12 mouse cellular contexts compared by ENCODE assay signal in genomic region chr3:34653977-34654500, GRCm38 (mm10). TPM values are rescaled to one million over a fixed set of nuclear protein-coding genes. Genes with fewer than 3 reads are reported as not detected.
DNase-seq lines count a peak whose midpoint lies in the region; ATAC-seq and TF ChIP-seq lines count a peak whose summit lies in the region.
"Had no signal": no experiment of that assay in that cellular context is flagged by ENCODE, and none has a peak within 500 bp of the region (broad histone marks: within the 10 kb centered on the region; RNA-seq: fewer than 3 reads in every experiment).

No protein-coding gene starts in this region.

- H3K9ac ChIP-seq in lung, embryonic 14.5 days = peak overlapping the region; percentile 29; the same call in 1 of the 2 replicates
- peak overlapping the region; percentile 33 for H3K9ac ChIP-seq in forebrain, embryonic 16.5 days (replicated peaks; ENCODE audit: low read depth, low read length)
- peak overlapping the region; percentile 63 for H3K9ac ChIP-seq in midbrain, embryonic 16.5 days (ENCODE audit: low read depth, low read length)
- H3K9ac ChIP-seq: limb, embryonic 15.5 days had no signal

- no peak overlapping the region for H3K27ac ChIP-seq in lung, embryonic 14.5 days (ENCODE audit: low read depth)
- H3K27ac ChIP-seq in forebrain, embryonic 16.5 days (ENCODE audit: low read length) = peak overlapping the region; percentile 83
- H3K27ac ChIP-seq in midbrain, embryonic 16.5 days (ENCODE audit: low read length) = peak overlapping the region; percentile 80
- H3K27ac ChIP-seq: limb, embryonic 15.5 days had no signal

- no peaks in the 10 kb centered on the region for H3K9me3 ChIP-seq in lung, embryonic 14.5 days (ENCODE audit: low read depth, low read length)
- H3K9me3 ChIP-seq in forebrain, embryonic 16.5 days (ENCODE audit: control insufficient read depth, low read length) = no peaks in the 10 kb centered on the region
- no peaks in the 10 kb centered on the region for H3K9me3 ChIP-seq in midbrain, embryonic 16.5 days (replicated peaks; ENCODE audit: control insufficient read depth, low read length, poor library complexity, severe bottlenecking)
- H3K9me3 ChIP-seq: limb, embryonic 15.5 days had no signal

- no peaks in the 10 kb centered on the region for H3K36me3 ChIP-seq in lung, embryonic 14.5 days (ENCODE audit: insufficient read depth)
- no peaks in the 10 kb centered on the region for H3K36me3 ChIP-seq in forebrain, embryonic 16.5 days (ENCODE audit: control insufficient read depth, insufficient read depth)
- no peaks in the 10 kb centered on the region for H3K36me3 ChIP-seq in midbrain, embryonic 16.5 days (ENCODE audit: control insufficient read depth, insufficient read depth, low read length)
- H3K36me3 ChIP-seq: limb, embryonic 15.5 days had no signal

- ATAC-seq in lung, embryonic 14.5 days (ENCODE audit: insufficient read depth) = no peak
- no peak for ATAC-seq in forebrain, embryonic 16.5 days
- ATAC-seq in midbrain, embryonic 16.5 days = no peak
- ATAC-seq in erythroblast, adult 5-6 weeks (replicated peaks; ENCODE audit: low FRiP score, poor library complexity, severe bottlenecking) = no peak
- ATAC-seq in inflammation-experienced regulatory T-cells, adult 6 months = no peak

- TF ChIP-seq CTCF in lung, embryonic 14.5 days (IDR thresholded peaks at IDR 0.05; ENCODE audit: low read depth) = no peak

- DNase-seq in lung, embryonic 14.5 days = no peak
- DNase-seq in lung, postnatal 10 days = no peak
- DNase-seq in ovary, postnatal 36 days (ENCODE audit: low spot score) = no peak
- DNase-seq in kidney, postnatal 4 days = no peak
- DNase-seq: cerebellum, adult 11-12 months; heart, postnatal 14 days had no signal

- peak overlapping the region; percentile 26 for H3K4me3 ChIP-seq in lung, embryonic 14.5 days (ENCODE audit: low read depth, low read length)
- peak overlapping the region; percentile 50 for H3K4me3 ChIP-seq in forebrain, embryonic 16.5 days (replicated peaks; ENCODE audit: low read length)
- peak overlapping the region; percentile 41 for H3K4me3 ChIP-seq in midbrain, embryonic 16.5 days (ENCODE audit: low read depth, low read length)
- H3K4me3 ChIP-seq: limb, embryonic 15.5 days had no signal

- H3K27me3 ChIP-seq in lung, embryonic 14.5 days (ENCODE audit: insufficient read depth, low read length) = peaks cover 95% of the 10 kb centered on the region
- H3K27me3 ChIP-seq in forebrain, embryonic 16.5 days (replicated peaks; ENCODE audit: control insufficient read depth, insufficient read depth, low read length) = no peaks in the 10 kb centered on the region; the same call in 1 of the 2 replicates
- H3K27me3 ChIP-seq in midbrain, embryonic 16.5 days (ENCODE audit: control insufficient read depth, insufficient read depth, low read depth, low read length) = peaks cover 7% of the 10 kb centered on the region

- WGBS in lung, embryonic 14.5 days = 3% methylated on average over 9 of the region's 9 CpGs
- 2% methylated on average over 9 of the region's 9 CpGs for WGBS in forebrain, embryonic 16.5 days
- 6% methylated on average over 9 of the region's 9 CpGs for WGBS in midbrain, embryonic 16.5 days

- H3K4me2 ChIP-seq in lung, embryonic 14.5 days = peak overlapping the region; percentile 33; the same call in 1 of the 2 replicates
- peak overlapping the region; percentile 44 for H3K4me2 ChIP-seq in forebrain, embryonic 16.5 days (ENCODE audit: low read length)
- peak overlapping the region; percentile 32 for H3K4me2 ChIP-seq in midbrain, embryonic 16.5 days (ENCODE audit: low read length)
- H3K4me2 ChIP-seq: limb, embryonic 15.5 days had no signal

- peaks cover 3% of the 10 kb centered on the region; the same call in 1 of the 2 replicates for H3K4me1 ChIP-seq in lung, embryonic 14.5 days (ENCODE audit: insufficient read depth)
- peaks cover 43% of the 10 kb centered on the region for H3K4me1 ChIP-seq in forebrain, embryonic 16.5 days (replicated peaks; ENCODE audit: control insufficient read depth, insufficient read depth, low read length)
- peaks cover 15% of the 10 kb centered on the region for H3K4me1 ChIP-seq in midbrain, embryonic 16.5 days (ENCODE audit: control insufficient read depth, insufficient read depth, low read length)

RNA-seq across cellular contexts. Expression of gene Sox2, which starts 3.8 kb away (rescaled TPM):
- polyA plus RNA-seq in lung, embryonic 14.5 days (2014; fragmentation: Nextera tagmentation; extraction: Ambion mirVana) = 4.0 and 5.0 TPM in 2 replicates
- polyA plus RNA-seq in forebrain, embryonic 16.5 days (2015; fragmentation: Nextera tagmentation; extraction: Ambion mirVana) = 20.8 and 24.0 TPM in 2 replicates
- polyA plus RNA-seq in midbrain, embryonic 16.5 days (2015; fragmentation: Nextera tagmentation; extraction: Ambion mirVana) = 14.3 and 22.2 TPM in 2 replicates
- not detected in 2 replicates for total RNA-seq in erythroblast, adult 5-6 weeks (2015; ENCODE audit: low replicate concordance)
- total RNA-seq in erythroblast, adult 5-6 weeks (2017; ENCODE audit: low replicate concordance) = not detected in 2 replicates
- not detected for polyA plus RNA-seq in inflammation-experienced regulatory T-cells, adult 6 months (2017; shearing (Covaris generic))
- total RNA-seq: megakaryocyte progenitor cell, adult 5-6 weeks had no signal
